Mouse (Mus musculus) adipocyte (in vitro differentiated cells): ENCODE measurements at regions not wholly inside any gene's neighbourhood (a gene's known extent, or its start where the extent isn't known, plus 50 kb on each side); places are given as distances from the start of the nearest gene placed in this dataset.

Experiments
- DNase-seq: peaks from one replicate; pipeline ENCODE4 v3.0.0-alpha.2; 2016; ENCODE audit warnings: low spot score

DNA sequence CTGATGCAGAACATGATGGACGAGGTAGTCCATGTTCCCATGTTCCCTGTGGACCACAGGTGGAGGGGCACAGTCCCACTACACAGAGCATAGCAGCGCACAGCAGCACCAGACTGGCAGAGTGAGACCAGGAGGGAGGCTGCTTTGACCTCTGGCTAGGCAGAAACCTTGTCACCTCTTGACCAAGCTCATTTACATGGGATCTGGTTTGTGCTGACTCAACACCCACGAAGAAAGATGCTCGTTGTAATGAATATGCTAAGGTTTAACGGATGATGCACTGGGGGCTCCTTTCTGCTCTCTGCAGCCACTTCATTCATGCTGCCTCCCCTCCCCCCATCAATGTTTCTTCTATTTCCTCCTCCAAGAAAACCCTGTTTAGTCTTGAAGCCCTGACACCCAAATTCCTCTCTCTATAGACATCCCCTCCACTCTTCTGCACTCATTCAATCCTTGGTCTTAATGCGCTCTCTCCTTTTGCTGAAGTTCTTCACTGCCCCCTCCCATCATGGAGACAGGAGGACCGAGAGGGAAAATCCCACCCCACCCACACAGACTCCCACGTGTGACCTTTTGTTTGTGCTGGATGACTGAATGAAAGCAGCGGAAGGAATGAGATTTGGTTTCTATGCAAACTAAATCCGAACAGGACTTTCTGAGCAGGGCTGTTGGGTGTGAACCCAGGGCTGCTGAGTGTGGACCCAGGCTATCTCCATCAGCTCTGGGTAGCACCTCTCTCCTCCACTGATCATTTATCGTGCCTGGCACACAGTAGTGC is 156.6 kb upstream of the Spdye4c start:
- DNase-seq: no peak

DNA sequence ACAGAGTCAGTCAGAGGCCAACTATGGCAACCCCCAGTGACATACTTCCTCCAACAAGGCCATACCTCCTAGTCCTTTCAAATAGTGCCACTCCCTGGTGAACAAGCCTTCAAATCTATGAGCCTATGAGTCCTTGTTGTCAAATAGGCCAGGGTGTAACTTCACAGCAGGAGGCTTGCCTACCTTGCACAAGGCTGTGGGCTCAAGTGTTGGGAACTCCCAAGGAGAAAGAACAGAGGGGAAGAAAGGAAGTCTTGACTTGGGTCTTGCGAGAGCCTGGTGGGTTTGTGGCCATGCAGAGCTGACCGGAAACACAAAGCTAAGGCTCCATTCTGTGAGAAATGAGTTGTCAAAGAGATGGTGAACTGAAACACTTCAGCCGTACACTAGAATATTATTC is 154.6 kb upstream of the Spdye4c start:
- DNase-seq: no peak

DNA sequence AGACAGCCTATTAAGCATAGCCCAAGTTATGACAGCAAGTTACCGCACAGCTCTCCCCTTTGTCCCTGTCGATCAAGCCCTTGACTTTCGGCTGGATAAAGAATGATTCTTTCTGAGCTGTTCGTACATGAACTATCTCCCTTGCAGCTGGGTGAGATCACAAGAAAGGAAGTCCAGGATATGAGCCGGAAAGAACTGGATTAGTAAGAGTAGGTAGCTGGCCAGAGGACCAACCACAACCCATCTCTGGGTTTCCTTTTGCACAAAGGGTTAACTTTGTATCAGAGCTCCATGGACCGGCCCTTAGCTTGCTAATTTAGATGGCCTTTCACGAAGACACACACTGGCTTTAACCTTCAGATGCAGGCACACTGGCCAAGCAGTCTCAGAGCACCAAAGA is 153.3 kb upstream of the Spdye4c start:
- no peak for DNase-seq

DNA sequence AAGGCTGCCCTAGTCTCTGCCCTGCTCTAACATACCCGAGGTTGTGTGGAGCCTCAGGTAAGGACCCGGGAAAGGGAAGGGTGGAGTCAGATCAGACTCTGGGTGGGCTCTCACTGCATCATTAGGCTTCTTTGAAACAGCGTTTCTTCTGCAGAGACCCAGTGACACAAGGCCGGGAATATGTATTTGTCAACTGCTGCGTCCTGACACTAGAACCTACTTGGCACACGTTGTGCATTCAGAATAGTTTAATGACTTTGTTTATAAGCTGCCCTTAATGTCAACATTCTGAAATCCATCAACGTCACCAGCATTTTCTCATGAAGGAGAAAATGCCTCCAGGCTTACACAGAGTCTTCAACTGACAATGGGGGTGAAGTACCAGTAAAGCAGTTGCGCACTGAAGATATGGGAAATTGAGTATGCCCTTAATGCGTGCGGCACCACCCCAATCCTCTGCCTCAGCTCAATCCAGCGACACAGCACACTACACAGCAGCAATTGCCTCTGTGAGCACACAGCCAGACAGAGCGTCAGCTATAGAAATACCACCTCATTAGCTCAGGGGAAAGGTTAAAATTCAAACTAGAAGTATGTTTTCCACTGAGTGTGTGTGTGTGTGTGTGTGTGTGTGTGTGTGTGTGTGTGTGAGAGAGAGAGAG is 152.7 kb upstream of the Spdye4c start:
- DNase-seq: peak; percentile 70

DNA sequence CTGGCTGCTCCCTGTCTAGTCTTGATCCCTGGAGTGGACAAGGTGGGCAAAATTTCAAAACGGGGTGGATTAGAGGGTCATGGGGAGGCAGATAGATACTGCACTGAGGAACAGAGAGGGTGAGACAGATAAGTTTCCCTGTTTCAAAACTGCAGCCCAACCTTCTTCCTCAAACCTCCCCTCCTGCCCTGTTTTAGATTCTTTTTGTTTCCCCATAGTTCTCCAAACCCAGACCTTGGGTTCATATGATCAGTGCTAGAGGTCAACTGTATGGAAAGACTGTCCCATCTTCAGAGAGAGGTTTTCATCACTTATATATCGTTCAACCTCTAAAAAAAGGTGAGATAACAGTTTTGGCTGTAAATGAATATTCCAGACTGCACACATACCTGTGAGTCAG is 152.1 kb upstream of the Spdye4c start:
- no peak for DNase-seq

- DNase-seq: peak; percentile 74
Observed at GRCm38 (mm10) chr2:128444599-128445011, 146.4 kb upstream of the Spdye4c start.

DNA sequence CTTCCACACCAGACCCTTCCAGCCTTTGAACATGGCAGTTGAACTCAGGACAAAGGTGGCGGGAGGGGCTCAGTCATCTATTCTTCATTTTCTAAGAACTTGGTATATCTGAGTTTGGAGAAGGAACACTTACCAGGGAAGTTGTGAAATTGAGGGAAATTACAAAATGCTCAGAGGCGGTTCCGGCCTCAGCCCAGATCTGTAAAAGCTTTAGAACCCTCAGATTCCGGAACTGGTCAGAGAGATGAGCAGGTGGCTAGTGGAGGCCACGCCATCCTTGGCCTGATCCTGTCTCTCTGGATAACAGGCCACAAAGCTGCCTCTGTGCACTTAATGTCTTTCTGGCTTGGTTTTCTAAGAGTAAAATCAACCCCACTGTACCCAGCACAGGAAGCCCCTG is 145.6 kb upstream of the Spdye4c start:
- DNase-seq: no peak

- no peak for DNase-seq
Observed at GRCm38 (mm10) chr2:128449294-128449693, 141.7 kb upstream of the Spdye4c start.

DNA sequence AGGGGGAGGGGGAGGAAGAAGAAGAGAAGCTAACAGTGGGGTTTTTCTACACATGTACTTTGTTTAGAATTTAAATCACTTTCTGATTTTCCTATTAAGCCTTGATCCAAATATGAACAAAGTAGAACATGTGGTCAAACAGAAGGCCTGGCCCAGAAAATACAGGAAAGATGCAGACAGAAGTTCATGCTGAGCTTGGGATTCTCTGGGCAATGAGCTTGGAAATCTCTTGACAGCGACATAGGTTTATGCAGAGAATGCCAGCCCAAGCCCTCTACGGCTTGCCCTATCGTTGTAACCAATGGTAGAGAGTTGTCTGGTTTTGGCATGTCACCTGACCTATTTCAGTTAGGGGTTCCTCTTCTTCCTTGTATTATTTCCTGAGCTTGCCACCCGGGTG is 141.0 kb upstream of the Spdye4c start:
- DNase-seq: no peak

DNA sequence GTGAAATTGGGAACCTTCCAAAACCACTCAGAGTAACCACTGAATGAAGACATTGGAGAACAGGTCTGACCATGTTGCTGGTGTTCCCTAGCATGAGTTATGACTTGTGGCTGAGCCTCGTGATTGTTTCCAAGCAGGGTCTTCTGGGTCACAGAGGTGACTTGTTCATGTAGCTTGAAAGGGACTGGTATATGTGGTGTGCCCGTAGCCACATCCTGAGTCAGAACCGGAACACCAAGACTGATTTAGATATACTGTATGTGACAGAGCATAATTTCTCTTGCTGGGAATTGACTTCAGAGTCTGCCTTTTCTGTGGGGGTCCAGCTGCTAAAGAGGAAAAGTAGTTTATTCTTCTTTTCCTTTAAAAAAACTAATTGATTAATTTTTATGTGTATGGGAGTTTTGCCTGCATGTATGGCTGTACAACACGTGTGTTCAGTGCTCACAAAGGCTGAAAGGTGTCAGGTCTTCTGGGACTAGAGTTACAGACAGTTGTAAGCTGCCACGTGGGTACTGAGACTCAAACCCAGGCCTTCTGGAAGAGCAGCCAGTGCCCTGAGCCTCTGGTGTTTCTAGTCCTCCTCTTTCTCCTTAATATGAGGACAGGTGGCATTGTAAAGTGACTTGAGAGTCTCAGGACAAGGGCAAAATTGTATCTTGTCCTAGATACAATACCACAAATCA is 139.3 kb upstream of the Spdye4c start:
- no peak for DNase-seq

- no peak for DNase-seq
Observed at GRCm38 (mm10) chr2:128452582-128452981, 138.4 kb upstream of the Spdye4c start.

DNA sequence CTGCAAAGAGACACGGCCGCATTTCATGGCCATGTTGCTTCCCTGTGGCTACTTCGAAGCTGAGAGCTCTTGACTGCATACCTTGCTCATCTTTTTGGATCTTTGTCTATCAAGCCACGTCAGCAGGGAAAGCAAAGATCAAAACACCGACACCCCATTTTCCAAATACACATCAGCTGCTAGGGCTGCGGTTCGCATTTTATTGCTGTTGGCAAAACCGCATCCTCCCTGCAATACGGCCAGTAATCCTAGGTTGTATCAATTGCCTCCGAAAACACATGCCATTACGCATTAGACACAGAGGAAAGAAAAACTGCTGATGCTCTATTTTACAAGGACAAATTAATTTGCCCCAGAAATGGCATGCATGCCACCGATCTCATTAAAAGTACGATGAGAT is 136.5 kb upstream of the Spdye4c start:
- DNase-seq: no peak

GRCm38 (mm10) chr2:128457591-128458209 is 133.3 kb upstream of the Spdye4c start:
- DNase-seq: no peak

DNA sequence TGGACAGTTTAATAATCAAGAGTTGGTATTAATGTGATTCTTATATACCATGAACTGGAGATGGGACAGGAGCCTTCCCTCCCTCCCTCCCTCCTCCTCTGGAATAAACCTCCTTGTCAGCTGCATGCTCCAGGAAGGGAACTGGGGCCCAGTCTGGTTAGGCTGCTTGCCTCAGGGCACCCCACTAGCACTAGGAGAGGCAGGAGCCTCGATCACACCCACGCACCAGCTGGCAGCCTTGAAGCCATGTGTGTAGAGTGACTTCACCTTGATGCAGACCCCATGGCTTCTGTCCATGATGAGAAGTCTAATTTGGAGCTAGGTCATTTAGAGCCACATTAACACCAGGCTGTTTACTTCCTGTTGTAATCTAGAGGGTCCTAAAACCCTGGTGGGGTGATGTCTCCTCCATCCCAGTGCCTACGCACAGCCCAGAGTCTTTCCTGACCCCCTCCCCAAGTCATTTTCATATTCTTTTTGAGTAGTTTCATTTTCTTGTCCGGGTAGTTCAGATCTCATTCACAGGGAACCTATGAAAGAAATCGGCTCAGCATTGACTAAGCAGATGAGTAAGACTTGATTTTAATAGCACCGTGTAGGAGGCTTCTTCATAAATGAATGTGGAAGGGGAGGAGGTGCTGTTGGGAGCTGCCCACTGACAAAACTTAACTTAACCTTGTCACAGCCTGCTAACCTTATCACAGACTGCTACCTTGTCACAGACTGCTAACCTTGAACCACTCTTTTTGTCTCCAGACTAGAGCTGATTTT is 125.6 kb upstream of the Spdye4c start:
- no peak for DNase-seq

- DNase-seq: peak; percentile 73
Observed at GRCm38 (mm10) chr2:128467490-128468245, 123.3 kb upstream of the Spdye4c start.

DNA sequence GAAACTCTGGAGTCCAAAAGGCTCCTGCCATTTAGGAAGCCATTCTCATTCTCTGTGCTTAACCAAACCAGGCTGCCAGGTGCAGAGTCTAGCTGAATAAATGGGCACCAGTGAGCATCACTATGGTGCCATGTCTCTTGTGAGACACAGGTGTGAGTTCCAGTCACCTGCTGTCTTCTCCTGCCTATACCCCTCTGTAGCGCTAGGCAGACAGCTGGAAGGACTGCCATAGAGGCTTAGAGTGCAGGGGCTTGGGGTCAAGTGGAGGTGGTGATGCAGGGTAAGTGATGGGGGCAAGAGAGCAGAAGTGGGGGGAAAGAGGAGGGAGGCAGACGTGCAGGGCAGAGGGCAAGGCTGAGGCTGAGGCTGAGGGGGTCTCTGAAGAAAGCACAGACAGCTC is 122.7 kb upstream of the Spdye4c start:
- no peak for DNase-seq

DNA sequence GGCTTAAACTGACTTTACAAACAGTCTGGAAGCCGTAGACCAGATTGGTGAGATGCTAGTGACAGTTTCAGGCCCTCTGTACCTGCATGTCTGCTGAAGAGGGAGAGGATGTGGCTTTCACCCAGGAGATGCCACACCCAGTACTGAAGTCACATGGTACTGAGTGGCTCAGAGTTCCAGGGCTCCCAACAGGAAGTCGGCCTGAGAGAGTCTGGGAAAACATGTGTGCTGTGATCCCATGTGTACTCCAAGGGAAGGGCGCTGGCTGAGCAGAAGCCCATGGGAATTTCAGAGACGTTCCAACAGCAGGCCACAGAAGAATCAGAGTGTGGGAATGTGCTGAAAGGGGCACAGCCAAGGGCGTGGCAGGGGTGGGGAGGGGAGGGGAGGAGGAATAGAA is 120.7 kb upstream of the Spdye4c start:
- DNase-seq: peak; percentile 25

DNA sequence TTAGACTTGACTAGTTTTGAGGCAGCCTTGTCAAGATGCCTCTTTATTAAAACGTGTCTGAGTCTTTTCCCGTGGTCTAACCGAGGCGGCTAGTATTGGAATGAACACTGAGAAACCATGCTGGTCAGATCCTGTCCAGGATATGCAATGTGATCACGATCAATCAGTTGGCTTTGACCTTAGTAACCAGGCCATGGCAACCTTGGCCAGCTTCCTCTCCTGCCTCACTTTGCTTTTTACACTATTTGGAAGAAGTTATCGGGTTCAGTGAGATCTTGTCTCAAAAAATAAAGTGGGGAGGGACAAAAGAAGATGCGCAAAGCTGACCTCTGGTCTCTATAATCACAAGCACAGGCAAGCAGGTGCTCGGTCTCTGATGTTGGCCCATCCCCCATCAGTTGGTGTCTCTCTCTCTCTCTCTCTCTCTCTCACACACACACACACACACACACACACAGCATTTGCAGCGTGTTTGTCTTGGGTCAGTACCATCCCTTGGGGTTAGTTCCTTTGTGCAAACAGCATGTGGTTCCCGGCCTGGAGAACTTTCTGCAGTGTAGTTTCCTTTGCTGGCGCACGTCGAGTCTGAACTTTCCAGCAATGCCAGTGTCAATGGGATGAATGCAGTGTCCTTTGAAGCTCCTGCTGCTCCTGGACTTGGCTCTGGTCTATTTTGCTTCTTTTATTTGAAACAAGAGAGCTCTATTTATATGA is 117.6 kb upstream of the Spdye4c start:
- DNase-seq: peak; percentile 51

DNA sequence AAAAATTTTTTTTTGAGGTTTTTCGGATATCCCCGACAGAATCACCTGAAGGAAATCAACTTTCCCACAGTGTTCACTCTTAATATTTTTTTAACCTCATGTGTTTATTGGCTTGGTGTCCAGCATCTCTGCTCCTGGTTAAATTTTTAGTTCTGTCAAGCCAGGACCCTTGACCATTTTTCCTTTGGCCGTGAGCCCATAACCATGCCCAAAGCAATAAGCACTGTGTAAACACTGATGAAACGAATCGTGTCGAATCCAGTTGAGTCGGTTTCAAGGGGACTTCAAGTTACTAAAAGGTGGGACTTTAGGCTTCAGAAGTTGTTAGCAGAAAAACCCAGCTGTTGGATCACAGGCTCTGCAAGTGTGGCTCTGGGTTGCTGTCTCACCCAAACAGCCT is 117.0 kb upstream of the Spdye4c start:
- DNase-seq: peak; percentile 65

DNA sequence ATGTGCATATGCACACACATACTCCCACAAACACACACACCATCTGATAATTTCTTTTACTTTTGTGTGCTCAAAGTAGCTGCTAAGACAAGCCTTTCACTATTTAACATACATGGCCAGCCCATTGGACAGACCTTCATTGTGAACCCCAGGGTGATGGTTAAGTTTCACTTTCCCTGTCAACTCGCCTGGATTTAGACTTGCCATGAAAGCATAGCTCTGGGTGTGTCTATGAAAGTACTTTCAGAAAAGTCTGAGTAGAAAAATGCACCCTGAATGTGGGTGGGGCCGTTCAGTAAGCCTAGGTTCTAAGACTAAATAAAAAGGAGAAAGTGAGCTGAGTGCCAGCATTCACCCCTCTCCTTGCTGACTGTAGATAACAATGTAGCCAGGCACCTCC is 113.8 kb upstream of the Spdye4c start:
- no peak for DNase-seq
